In the genomic region with DNA sequence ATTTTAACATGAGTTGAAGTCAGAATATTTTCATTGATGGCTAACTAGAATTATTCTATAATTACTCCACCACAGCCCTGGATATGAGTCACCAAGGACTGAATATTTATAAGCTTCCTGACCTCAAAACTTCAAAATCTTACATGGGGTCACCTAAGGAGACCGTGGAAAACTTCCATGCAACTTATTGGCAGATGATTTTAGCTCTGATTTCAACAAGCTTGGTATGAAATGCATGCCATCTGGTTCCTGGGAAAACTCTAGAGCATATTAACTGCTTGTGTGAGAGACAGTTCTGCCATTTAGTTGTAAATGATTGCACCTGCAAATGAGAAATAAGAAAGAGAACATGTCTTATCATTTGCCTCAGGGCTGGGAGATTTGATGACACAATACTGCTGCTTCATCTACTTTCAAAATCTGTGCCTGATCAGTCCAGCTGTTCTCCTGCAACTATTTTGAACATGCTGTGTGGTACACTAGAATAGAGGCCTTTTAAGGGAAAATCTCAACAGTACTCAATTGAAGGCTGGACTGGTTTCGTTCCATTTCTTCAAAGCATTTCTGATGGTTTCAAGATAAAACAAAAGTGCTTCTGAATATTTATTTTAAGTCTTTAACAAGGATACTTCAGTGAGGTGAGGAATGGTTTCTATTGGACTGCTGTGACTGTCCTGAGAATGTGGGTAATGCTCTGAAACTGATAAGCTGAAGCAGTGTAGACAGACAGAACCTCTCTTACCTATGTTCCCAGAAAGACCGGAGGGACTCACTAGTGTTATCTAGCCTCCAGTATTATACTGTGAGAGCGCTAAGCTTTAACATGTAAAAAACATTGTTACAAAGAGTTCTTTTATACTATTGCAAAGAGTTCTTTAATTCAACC, we compare ENCODE assay signal across 15 mouse cellular contexts.
DNase-seq lines count a peak whose midpoint lies in the region; ATAC-seq lines count a peak whose summit lies in the region.
"Had no signal": no experiment of that assay in that cellular context is flagged by ENCODE, and none has a peak within 500 bp of the region (broad histone marks: within the 10 kb centered on the region; RNA-seq: fewer than 3 reads in every experiment).

No protein-coding gene starts in this region.

- no peak overlapping the region for H3K9ac ChIP-seq in lung, embryonic 16.5 days (ENCODE audit: low read length)
- H3K9ac ChIP-seq in midbrain, embryonic 16.5 days (ENCODE audit: low read depth, low read length) = no peak overlapping the region
- H3K9ac ChIP-seq: embryonic facial prominence, embryonic 15.5 days; neural tube, embryonic 12.5 days had no signal

- ATAC-seq in lung, embryonic 16.5 days (ENCODE audit: low read depth) = peak; percentile 87
- ATAC-seq in midbrain, embryonic 16.5 days = no peak
- ATAC-seq: inflammation-experienced regulatory T-cells, adult 6 months had no signal

- peak overlapping the region; percentile 49; the same call in 1 of the 2 replicates for H3K27ac ChIP-seq in lung, embryonic 16.5 days (ENCODE audit: low read length)
- H3K27ac ChIP-seq in midbrain, embryonic 16.5 days (ENCODE audit: low read length) = no peak overlapping the region
- H3K27ac ChIP-seq: embryonic facial prominence, embryonic 15.5 days; midbrain, embryonic 10.5 days; neural tube, embryonic 12.5 days; stomach, postnatal 0 days had no signal

- H3K9me3 ChIP-seq in lung, embryonic 16.5 days (ENCODE audit: control insufficient read depth, low read length) = no peaks in the 10 kb centered on the region
- H3K9me3 ChIP-seq in midbrain, embryonic 16.5 days (replicated peaks; ENCODE audit: control insufficient read depth, low read length, poor library complexity, severe bottlenecking) = no peaks in the 10 kb centered on the region
- H3K9me3 ChIP-seq: embryonic facial prominence, embryonic 15.5 days; midbrain, embryonic 10.5 days; neural tube, embryonic 12.5 days had no signal

- no peaks in the 10 kb centered on the region for H3K27me3 ChIP-seq in lung, embryonic 16.5 days (ENCODE audit: control insufficient read depth, insufficient read depth, low read depth, low read length)
- H3K27me3 ChIP-seq in midbrain, embryonic 16.5 days (ENCODE audit: control insufficient read depth, insufficient read depth, low read depth, low read length) = no peaks in the 10 kb centered on the region
- H3K27me3 ChIP-seq: embryonic facial prominence, embryonic 15.5 days; neural tube, embryonic 12.5 days had no signal

- no peak overlapping the region for H3K4me2 ChIP-seq in lung, embryonic 16.5 days (ENCODE audit: low read depth, low read length)
- no peak overlapping the region for H3K4me2 ChIP-seq in midbrain, embryonic 16.5 days (ENCODE audit: low read length)
- H3K4me2 ChIP-seq: embryonic facial prominence, embryonic 15.5 days; liver, embryonic 11.5 days; neural tube, embryonic 12.5 days had no signal

- H3K4me1 ChIP-seq in lung, embryonic 16.5 days (replicated peaks; ENCODE audit: control insufficient read depth, insufficient read depth, low read length) = no peaks in the 10 kb centered on the region; the same call in 1 of the 2 replicates
- H3K4me1 ChIP-seq in midbrain, embryonic 16.5 days (ENCODE audit: control insufficient read depth, insufficient read depth, low read length) = no peaks in the 10 kb centered on the region
- H3K4me1 ChIP-seq: embryonic facial prominence, embryonic 15.5 days; midbrain, embryonic 10.5 days; neural tube, embryonic 12.5 days had no signal

- DNase-seq in frontal cortex, adult 2 months (ENCODE audit: extremely low spot score in 1 of 2, low spot score in 1 of 2) = peak; percentile 30 to 63
- DNase-seq in frontal cortex, postnatal 14 days (ENCODE audit: low spot score in 2 of 2) = no peak
- DNase-seq in lung, postnatal 4 days = no peak
- DNase-seq in fibroblast of lung, adult 2 months (ENCODE audit: low read depth) = peak; percentile 88
- peak; percentile 7 for DNase-seq in lung, postnatal 25 days (ENCODE audit: low spot score)
- DNase-seq: cerebellum, adult 9-11 months; kidney, postnatal 4 days had no signal

- no peaks in the 10 kb centered on the region for H3K36me3 ChIP-seq in lung, embryonic 16.5 days (ENCODE audit: control insufficient read depth, insufficient read depth, low read length)
- no peaks in the 10 kb centered on the region for H3K36me3 ChIP-seq in midbrain, embryonic 16.5 days (ENCODE audit: control insufficient read depth, insufficient read depth, low read length)
- H3K36me3 ChIP-seq: embryonic facial prominence, embryonic 15.5 days; midbrain, embryonic 10.5 days; neural tube, embryonic 12.5 days had no signal

- WGBS in lung, embryonic 16.5 days = 49% methylated on average over 4 of the region's 4 CpGs
- 86% methylated on average over 4 of the region's 4 CpGs for WGBS in midbrain, embryonic 16.5 days

- no peak overlapping the region for H3K4me3 ChIP-seq in lung, embryonic 16.5 days (ENCODE audit: low read length)
- H3K4me3 ChIP-seq in midbrain, embryonic 16.5 days (ENCODE audit: low read depth, low read length) = no peak overlapping the region
- H3K4me3 ChIP-seq: embryonic facial prominence, embryonic 15.5 days; midbrain, embryonic 10.5 days; neural tube, embryonic 12.5 days had no signal

Comparison
In these comparisons a context has a peak if more than half of its experiments do, and no peak if none do; other contexts are left out.
1. DNase-seq: peak in frontal cortex, adult 2 months (2 of 2), fibroblast of lung, adult 2 months (single experiment) and lung, postnatal 25 days (single experiment); none in frontal cortex, postnatal 14 days (0 of 2) and lung, postnatal 4 days (0 of 2).